Mouse (Mus musculus): ENCODE data around the gene Utrn. TPM values are rescaled to one million over a fixed set of nuclear protein-coding genes. Genes with fewer than 3 reads are reported as not detected.

Utrn gene
- polyA plus RNA-seq, 1 experiment from 2014 or later, result 89.8 TPM

DNA sequence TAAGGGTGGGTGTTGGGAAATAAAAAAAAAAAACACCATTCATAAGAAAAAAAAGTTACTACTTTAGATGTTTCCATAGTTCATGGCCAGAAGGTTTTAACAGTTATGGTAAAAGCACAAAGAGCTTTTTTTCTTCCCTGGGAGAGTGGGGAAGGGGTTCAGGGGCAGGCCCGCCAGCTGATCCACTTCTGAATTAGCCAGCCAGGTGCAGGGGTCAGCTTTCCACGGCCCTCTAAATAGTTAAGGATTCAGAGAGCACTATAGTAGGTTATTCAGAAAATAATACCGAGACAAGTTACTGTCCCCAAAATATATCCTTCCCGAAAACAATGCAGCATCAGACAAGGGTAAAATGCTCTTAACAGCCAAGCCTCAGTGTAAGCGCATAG, 316.3 kb downstream of the Utrn start:
- Histone ChIP-seq H3K4me3 (replicated peaks) (no peak overlapping the region), H3K4me2 (replicated peaks) (no peak overlapping the region), H3K9me3 (replicated peaks) (no peaks in the 10 kb centered on the region), H3K9ac (no peak overlapping the region), H3K36me3 (no peaks in the 10 kb centered on the region), H3K27ac (replicated peaks) (no peak overlapping the region), H3K4me1 (peaks cover 21% of the 10 kb centered on the region), H3K27me3 (no peaks in the 10 kb centered on the region)
- no peak for ATAC-seq (ENCODE audit: insufficient number of reproducible peaks, low FRiP score, low TSS enrichment, low read depth)
- WGBS, result 53% methylated on average over 5 of the region's 5 CpGs

DNA sequence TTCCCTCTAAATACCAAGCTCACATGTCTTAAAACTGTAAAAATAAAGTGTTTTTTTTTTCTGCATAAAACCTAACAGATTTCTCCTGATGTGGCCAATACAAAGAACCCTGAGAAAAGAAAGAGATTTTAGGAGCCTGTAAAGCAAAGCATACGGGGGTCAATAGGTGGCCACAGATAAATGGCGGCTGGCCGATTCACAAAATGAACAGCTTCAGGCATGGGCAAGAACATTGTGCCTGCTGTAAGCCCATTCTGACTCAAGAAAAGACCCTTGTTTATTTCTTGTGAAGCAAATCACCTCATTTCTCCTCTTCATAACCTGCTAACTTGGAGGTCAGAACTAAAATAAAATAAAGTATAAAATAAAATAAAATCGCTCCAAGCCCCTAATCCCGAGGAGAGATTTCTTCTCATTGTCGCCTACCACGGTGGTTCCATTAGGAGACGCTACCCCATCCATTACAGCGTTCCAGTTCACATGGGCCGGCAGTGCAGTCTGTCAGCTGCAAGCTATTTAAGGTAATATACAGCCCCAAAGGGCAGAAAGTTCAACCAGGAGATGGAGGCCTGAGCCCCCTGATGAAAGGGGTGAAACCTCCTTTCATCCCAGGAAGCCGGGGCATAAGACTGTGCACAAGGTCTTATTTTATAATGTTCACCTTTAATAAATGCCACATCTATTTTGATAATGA, 316.8 kb downstream of the Utrn start:
- H3K4me1 ChIP-seq, result peaks cover 23% of the 10 kb centered on the region
- no peak overlapping the region for H3K4me2 ChIP-seq (replicated peaks)
- no peaks in the 10 kb centered on the region for H3K36me3 ChIP-seq
- ATAC-seq (ENCODE audit: insufficient number of reproducible peaks, low FRiP score, low TSS enrichment, low read depth), result no peak
- H3K9me3 ChIP-seq (replicated peaks), result no peaks in the 10 kb centered on the region
- H3K9ac ChIP-seq, result no peak overlapping the region
- no peaks in the 10 kb centered on the region for H3K27me3 ChIP-seq
- WGBS, result 40% methylated on average over 11 of the region's 11 CpGs
- no peak overlapping the region for H3K27ac ChIP-seq (replicated peaks)
- no peak overlapping the region for H3K4me3 ChIP-seq (replicated peaks)

DNA sequence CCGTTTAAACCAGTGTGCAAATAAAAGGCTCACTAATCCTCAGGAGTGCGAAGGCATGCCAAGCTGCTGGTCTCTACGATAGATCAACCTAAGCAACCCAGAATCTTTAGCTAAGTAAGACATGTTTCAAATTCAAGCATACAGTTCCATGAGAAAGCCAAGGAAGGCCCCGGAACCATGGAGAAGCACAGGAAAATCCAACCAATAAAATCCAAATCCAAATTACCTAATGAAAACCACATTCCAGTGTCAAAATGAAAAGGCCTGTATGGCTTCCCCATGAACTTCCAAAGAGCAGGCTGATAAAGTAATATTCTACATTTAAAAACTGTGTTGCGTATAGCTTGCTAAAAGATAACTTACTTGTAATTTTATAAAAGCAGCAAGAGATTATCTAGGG, 317.4 kb downstream of the Utrn start:
- Histone ChIP-seq H3K9ac (no peak overlapping the region), H3K27me3 (no peaks in the 10 kb centered on the region), H3K9me3 (replicated peaks) (no peaks in the 10 kb centered on the region), H3K4me1 (peaks cover 30% of the 10 kb centered on the region), H3K27ac (replicated peaks) (no peak overlapping the region), H3K4me2 (replicated peaks) (no peak overlapping the region), H3K4me3 (replicated peaks) (no peak overlapping the region), H3K36me3 (no peaks in the 10 kb centered on the region)
- 41% methylated on average over 5 of the region's 5 CpGs for WGBS
- no peak for ATAC-seq (ENCODE audit: insufficient number of reproducible peaks, low FRiP score, low TSS enrichment, low read depth)

- no peak for ATAC-seq (ENCODE audit: insufficient number of reproducible peaks, low FRiP score, low TSS enrichment, low read depth)
- peaks cover 36% of the 10 kb centered on the region for H3K4me1 ChIP-seq
- no peaks in the 10 kb centered on the region for H3K9me3 ChIP-seq (replicated peaks)
- H3K9ac ChIP-seq, result no peak overlapping the region
- no peaks in the 10 kb centered on the region for H3K36me3 ChIP-seq
- no peak overlapping the region for H3K4me2 ChIP-seq (replicated peaks)
- WGBS, result 31% methylated on average over 1 of the region's 1 CpGs
- no peaks in the 10 kb centered on the region for H3K27me3 ChIP-seq
- no peak overlapping the region for H3K27ac ChIP-seq (replicated peaks)
- no peak overlapping the region for H3K4me3 ChIP-seq (replicated peaks)
Measured at GRCm38 (mm10) chr10:12549945-12550540, 319.1 kb downstream of the Utrn start.

DNA sequence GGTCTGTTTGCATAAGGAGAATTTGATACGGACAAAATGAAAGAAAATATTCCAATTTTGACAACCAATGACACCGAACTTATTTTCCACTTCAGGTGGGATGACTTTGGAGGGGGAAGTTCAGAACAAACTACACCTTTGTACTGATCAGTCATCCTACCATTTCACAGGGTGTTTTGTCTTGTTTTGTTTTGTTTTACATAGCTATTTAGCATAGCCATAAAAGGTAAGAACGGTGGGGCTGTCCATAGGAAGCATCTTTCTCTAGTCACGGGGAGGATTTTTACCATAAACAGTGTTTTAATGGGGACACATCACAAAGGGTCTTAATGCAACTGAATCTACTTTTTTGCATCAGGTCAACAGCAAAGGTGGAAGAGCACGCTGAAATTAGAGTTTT, 319.9 kb downstream of the Utrn start:
- 26% methylated on average over 5 of the region's 5 CpGs for WGBS
- H3K9ac ChIP-seq, result no peak overlapping the region
- H3K4me3 ChIP-seq (replicated peaks), result no peak overlapping the region
- no peaks in the 10 kb centered on the region for H3K9me3 ChIP-seq (replicated peaks)
- no peak overlapping the region for H3K27ac ChIP-seq (replicated peaks)
- peaks cover 36% of the 10 kb centered on the region for H3K4me1 ChIP-seq
- peak overlapping the region; percentile 58 for H3K4me2 ChIP-seq (replicated peaks)
- H3K27me3 ChIP-seq, result no peaks in the 10 kb centered on the region
- H3K36me3 ChIP-seq, result no peaks in the 10 kb centered on the region
- ATAC-seq (ENCODE audit: insufficient number of reproducible peaks, low FRiP score, low TSS enrichment, low read depth), result no peak

- H3K27me3 ChIP-seq, result no peaks in the 10 kb centered on the region
- H3K36me3 ChIP-seq, result no peaks in the 10 kb centered on the region
- WGBS, result 1% methylated on average over 13 of the region's 13 CpGs
- peak overlapping the region; percentile 77; the same call in 1 of the 2 replicates for H3K27ac ChIP-seq (replicated peaks)
- H3K4me3 ChIP-seq (replicated peaks), result peak overlapping the region; percentile 39
- peak overlapping the region; percentile 58 for H3K4me2 ChIP-seq (replicated peaks)
- H3K4me1 ChIP-seq, result peaks cover 36% of the 10 kb centered on the region
- H3K9me3 ChIP-seq (replicated peaks), result no peaks in the 10 kb centered on the region
- no peak overlapping the region for H3K9ac ChIP-seq
- ATAC-seq (ENCODE audit: insufficient number of reproducible peaks, low FRiP score, low TSS enrichment, low read depth), result peak; percentile 66
Measured at GRCm38 (mm10) chr10:12548616-12549084, 320.5 kb downstream of the Utrn start.

DNA sequence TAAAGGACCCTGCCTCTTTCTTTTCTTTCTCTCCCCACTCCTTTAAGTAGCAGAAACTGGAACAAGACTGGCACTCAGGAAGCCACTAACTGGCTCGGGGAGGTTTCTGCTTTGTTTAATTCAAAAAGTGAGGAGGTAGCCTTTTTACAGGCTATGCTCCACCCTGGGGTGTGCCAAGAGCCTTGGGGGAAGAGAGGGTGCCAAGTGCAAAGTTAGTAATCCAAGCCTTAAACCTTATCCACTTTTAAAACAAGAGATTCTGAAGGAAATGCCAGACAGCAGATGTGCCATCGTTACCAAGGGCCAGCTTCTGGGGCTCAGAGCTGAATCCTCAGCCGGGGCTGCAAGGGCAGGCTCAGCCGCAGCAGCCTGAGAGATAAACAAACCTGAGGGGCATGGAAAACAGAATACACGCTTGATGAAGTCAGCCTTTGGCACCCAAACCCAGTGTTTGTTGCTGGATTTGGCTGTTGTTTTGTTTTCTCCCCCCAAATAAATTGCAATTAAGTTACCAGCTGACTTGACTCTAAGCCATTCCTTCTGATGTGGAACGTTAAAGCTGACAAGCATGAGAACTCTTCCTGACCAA, 322.0 kb downstream of the Utrn start:
- H3K9ac ChIP-seq, result no peak overlapping the region
- ATAC-seq (ENCODE audit: insufficient number of reproducible peaks, low FRiP score, low TSS enrichment, low read depth), result no peak
- H3K4me1 ChIP-seq, result peaks cover 36% of the 10 kb centered on the region
- H3K27me3 ChIP-seq, result no peaks in the 10 kb centered on the region
- no peaks in the 10 kb centered on the region for H3K36me3 ChIP-seq
- 15% methylated on average over 6 of the region's 6 CpGs for WGBS
- H3K4me3 ChIP-seq (replicated peaks), result peak overlapping the region; percentile 26
- peak overlapping the region; percentile 42 for H3K4me2 ChIP-seq (replicated peaks)
- H3K27ac ChIP-seq (replicated peaks), result peak overlapping the region; percentile 75
- H3K9me3 ChIP-seq (replicated peaks), result no peaks in the 10 kb centered on the region

GRCm38 (mm10) chr10:12545440-12545839, 323.7 kb downstream of the Utrn start:
- Histone ChIP-seq H3K4me1 (peaks cover 35% of the 10 kb centered on the region), H3K9me3 (replicated peaks) (no peaks in the 10 kb centered on the region), H3K27me3 (no peaks in the 10 kb centered on the region), H3K4me2 (replicated peaks) (no peak overlapping the region), H3K4me3 (replicated peaks) (no peak overlapping the region), H3K9ac (no peak overlapping the region), H3K27ac (replicated peaks) (no peak overlapping the region), H3K36me3 (no peaks in the 10 kb centered on the region)
- no peak for ATAC-seq (ENCODE audit: insufficient number of reproducible peaks, low FRiP score, low TSS enrichment, low read depth)
- 78% methylated on average over 2 of the region's 2 CpGs for WGBS

DNA sequence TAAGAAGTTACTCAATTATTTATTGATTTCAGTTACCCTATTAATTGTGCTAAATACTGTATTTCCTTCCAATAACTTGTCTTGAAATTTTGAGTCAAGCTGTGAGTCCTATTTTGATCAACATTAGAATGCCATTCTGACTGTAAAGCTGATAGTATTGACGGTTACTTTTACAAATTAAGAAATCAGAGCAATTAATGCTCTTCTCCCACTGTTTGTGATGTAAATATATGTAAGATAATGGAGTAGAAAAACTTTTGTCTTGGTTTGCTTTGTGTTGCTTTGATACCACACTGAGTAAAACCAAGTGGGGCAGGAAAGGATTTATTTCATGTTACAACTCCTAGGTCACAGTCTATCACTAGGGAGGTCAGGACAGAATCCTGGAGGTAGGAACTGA, 327.4 kb downstream of the Utrn start:
- peaks cover 3% of the 10 kb centered on the region; the same call in 1 of the 2 replicates for H3K36me3 ChIP-seq
- peaks cover 7% of the 10 kb centered on the region; the same call in 1 of the 2 replicates for H3K4me1 ChIP-seq
- WGBS, result 75% methylated on average over 1 of the region's 1 CpGs
- no peaks in the 10 kb centered on the region for H3K27me3 ChIP-seq
- H3K4me3 ChIP-seq (replicated peaks), result no peak overlapping the region
- H3K27ac ChIP-seq (replicated peaks), result no peak overlapping the region
- no peak for ATAC-seq (ENCODE audit: insufficient number of reproducible peaks, low FRiP score, low TSS enrichment, low read depth)
- no peaks in the 10 kb centered on the region for H3K9me3 ChIP-seq (replicated peaks)
- H3K4me2 ChIP-seq (replicated peaks), result no peak overlapping the region
- H3K9ac ChIP-seq, result no peak overlapping the region

DNA sequence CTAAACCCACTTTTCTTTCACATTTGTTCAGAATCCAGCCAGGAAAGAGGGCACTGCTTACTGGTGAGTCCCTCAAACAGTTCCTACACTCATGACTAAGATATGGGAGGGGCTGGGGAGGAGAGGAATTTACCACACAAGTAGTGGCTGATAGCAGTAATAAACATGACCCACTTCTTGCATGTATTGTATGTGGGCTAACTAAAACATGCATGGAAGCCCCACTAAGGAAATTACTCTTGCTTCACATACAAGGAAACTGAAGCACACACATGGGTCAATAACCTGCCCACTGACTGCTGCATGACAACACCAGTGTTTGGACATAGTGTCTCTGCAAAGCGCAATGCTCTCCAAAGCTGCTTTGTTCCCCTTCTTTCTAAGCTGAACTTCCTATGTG, 333.9 kb downstream of the Utrn start:
- Histone ChIP-seq H3K9me3 (replicated peaks) (no peaks in the 10 kb centered on the region), H3K27me3 (no peaks in the 10 kb centered on the region), H3K27ac (replicated peaks) (no peak overlapping the region), H3K4me1 (no peaks in the 10 kb centered on the region), H3K4me2 (replicated peaks) (no peak overlapping the region), H3K4me3 (replicated peaks) (no peak overlapping the region), H3K9ac (no peak overlapping the region), H3K36me3 (peaks cover 3% of the 10 kb centered on the region; the same call in 1 of the 2 replicates)
- WGBS, result 91% methylated on average over 1 of the region's 1 CpGs
- ATAC-seq (ENCODE audit: insufficient number of reproducible peaks, low FRiP score, low TSS enrichment, low read depth), result no peak

GRCm38 (mm10) chr10:12534801-12535200, 334.4 kb downstream of the Utrn start:
- Histone ChIP-seq H3K9me3 (replicated peaks) (no peaks in the 10 kb centered on the region), H3K27me3 (no peaks in the 10 kb centered on the region), H3K9ac (no peak overlapping the region), H3K36me3 (peaks cover 3% of the 10 kb centered on the region; the same call in 1 of the 2 replicates), H3K4me3 (replicated peaks) (no peak overlapping the region), H3K4me1 (no peaks in the 10 kb centered on the region), H3K27ac (replicated peaks) (no peak overlapping the region), H3K4me2 (replicated peaks) (no peak overlapping the region)
- 72% methylated on average over 3 of the region's 3 CpGs for WGBS
- ATAC-seq (ENCODE audit: insufficient number of reproducible peaks, low FRiP score, low TSS enrichment, low read depth), result no peak

Measured in embryonic facial prominence, embryonic 15.5 days (tissue).